Mouse (Mus musculus): ENCODE data around the gene Tbc1d10a.

Tbc1d10a gene

GRCm38 (mm10) chr11:4216248-4217000 is 29.8 kb downstream of the Tbc1d10a start:
- peak in 1 of 2 experiments; percentile 56 for DNase-seq (ENCODE audit: low spot score in 2 of 2)

GRCm38 (mm10) chr11:4217914-4218629 is 31.5 kb downstream of the Tbc1d10a start, which contains the start of gene Castor1:
Castor1 (plus strand) TSS chr11:4218225.
- peak; percentile 87 to 91 for DNase-seq (ENCODE audit: low spot score in 2 of 2)

DNA sequence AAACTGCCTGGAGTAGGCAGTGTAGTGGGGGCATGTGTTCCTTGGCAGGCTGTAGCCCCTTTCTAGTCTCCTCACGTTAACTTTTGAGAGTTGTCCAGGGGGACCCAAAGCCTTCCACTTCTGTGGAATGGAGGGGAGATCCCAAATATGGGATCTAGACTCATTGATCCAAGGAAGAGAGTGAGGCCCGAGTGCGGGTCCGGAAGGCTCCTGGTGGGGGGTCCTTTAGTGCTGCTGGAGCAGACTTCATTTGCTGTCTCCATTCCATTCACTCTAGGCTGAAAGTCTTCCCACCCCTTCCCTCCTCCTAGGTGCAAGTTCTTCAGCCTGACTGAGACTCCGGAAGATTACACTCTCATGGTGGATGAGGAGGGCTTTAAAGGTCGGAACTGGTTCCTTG is 32.0 kb downstream of the Tbc1d10a start:
- DNase-seq (ENCODE audit: low spot score in 2 of 2), result no peak

DNA sequence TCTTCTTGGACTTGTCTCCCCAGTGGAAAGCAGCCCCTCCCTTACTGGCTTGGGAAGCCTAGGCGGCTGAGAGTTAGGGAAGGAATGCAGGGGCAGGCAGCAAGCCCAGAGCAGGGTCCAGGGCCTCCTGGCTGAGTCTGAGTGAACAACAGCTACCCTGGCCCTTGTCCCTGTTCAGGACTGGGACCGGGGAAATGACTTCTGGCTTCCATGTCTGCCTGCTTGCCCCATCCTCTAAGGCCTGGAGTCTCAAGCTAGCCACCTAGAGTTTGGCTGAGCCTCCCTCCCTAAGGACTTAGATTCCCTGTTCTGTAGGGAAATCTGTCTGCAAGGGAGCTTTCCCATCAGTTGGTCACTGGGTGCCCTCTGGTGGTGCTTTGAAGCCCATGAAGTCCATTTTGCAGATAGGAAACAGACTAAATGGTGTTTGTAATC is 32.7 kb downstream of the Tbc1d10a start:
- DNase-seq (ENCODE audit: low spot score in 2 of 2), result peak in 1 of 2 experiments; percentile 76

DNA sequence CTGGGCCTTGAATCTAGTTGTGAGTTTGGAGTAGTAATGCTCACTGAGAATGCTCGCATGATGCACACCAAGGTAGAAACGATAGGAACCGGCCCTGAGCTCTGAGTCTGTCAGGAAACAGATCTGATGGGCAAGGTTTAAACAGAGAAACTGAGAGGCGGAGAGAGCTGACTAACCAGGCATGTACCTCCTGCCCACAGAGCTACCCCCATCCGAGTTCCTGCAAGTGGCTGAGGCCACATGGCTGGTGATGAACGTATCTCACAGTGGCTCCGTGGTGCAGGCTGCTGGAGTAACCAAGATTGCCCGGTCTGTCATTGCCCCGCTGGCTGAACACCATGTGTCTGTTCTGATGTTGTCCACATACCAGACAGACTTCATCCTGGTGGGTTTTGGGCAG is 33.3 kb downstream of the Tbc1d10a start:
- DNase-seq (ENCODE audit: low spot score in 2 of 2), result no peak

DNA sequence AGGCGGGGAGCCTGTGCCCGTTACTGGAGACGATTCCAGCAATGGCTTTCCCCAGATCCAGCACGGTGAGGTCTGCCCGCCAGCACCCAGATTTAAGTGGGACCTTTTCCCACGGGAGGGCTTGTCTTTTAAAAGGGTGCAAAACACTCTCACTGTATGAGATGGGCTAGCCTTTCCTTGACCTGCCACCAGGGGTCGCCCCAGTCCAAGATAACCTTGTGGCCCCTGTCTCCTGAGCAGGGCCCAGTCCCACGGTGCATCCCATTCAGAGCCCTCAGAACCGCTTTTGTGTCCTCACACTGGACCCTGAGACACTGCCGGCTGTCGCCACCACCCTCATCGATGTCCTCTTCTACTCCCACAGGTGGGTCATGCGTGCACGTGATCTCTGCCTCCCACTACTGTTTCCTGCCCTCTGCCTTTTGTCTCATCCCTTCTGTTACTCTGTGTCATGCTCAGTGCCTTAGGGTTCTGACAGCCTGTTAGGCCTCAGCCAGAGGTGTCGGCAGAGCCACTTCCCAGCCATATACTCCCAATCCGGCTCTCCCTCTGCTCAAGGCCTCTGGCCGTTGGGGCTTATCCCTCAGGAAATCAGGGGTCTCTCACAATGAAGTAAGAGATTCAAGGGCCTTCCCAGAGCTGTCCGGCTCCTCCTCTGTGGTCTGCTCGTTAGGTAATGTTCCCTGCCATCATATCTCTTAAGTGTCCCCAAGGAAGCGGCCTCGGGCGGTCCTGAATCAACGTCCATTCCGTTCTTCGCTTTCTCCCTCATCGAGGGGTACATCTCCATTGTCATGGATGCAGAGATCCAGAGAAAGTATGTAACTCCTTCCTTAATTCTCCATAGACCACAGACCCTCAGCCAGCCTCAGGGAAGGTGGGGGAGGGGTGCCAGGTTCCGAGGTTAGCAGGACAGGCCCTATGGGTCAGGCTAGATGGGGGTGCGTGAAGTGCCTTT is 34.1 kb downstream of the Tbc1d10a start:
- DNase-seq (ENCODE audit: low spot score in 2 of 2), result peak in 1 of 2 experiments; percentile 76

- no peak for DNase-seq (ENCODE audit: low spot score in 2 of 2)
Observed at GRCm38 (mm10) chr11:4222046-4222950, 35.7 kb downstream of the Tbc1d10a start.

DNA sequence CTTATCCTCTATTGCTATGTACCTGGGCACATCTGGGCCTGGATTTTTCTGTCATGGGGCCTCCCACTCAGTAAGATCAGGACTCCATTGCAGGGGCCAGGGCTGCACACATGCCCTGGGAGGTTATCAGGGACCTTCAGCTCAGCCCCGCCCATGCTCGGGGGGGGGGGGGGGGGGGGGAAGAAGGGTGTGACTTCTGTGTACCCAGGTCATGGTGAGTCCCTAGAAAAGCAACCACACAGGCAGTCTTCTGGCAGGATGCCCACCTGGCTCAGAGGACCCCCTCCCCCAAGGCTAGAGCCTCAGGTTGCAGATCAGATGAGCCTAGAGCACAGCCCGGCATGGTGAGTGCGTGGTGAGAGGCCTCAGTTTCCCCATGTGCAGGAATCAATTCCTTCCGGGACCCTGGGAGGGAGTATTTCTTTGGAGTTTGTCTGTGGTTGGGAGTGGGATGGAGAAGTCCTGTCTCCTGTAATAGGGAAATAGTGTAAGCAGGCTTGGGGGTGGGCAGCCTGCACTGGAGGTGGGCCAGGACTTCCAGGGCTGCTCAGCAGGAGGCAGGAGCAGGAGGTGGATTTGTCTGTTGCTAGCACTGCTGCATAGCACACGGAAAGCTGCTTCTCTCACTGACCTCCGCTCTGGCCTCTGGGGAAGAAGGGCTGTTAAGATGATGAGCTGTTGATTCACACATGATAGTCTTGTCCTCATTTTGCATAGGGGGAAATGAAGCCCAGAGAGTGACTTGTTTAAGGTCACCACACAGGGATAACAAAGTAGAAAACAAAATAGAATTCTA is 37.0 kb downstream of the Tbc1d10a start:
- no peak for DNase-seq (ENCODE audit: low spot score in 2 of 2)

DNA sequence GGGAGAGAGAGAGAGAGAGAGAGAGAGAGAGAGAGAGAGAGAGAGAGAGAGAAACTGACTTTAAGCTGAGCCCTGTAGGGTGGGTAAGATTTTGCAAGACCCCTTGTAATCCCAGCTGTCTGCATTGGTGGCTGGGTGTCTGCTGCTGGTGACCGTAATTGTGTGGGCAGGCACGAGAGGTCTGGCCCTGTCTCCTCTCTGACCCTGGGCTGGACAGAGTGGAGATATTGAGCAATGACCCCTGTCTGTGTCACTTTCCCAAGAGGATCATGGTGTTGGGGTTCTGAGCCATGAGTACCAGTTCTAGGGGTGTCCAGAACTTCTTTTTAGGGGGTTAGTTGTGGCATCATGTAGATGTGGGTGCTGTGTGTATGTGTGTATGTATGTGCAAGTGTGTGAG is 37.6 kb downstream of the Tbc1d10a start:
- no peak for DNase-seq (ENCODE audit: low spot score in 2 of 2)

GRCm38 (mm10) chr11:4226569-4227325 is 40.2 kb downstream of the Tbc1d10a start:
- DNase-seq (ENCODE audit: low spot score in 2 of 2), result no peak

DNA sequence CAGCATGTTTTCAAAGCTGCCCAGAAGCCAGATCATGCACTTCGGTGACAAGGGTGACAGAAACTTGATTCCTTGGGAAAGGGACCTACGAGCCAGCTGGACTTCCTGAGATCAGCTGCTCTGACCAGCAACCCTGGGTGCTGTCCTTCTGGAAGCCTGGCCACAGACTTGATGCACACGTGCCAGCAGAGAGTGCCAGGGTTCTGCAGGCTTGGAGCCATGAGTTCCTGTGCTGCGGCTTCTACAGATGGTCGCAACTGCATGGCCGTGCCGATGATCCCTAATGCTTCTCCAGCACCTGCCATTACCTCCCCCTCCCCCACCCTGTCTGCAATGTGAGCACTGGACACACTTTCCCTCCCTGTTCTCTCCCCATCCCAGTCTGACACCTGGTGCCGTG is 41.9 kb downstream of the Tbc1d10a start:
- no peak for DNase-seq (ENCODE audit: low spot score in 2 of 2)

GRCm38 (mm10) chr11:4229841-4230240 is 43.3 kb downstream of the Tbc1d10a start:
- DNase-seq (ENCODE audit: low spot score in 2 of 2), result no peak

GRCm38 (mm10) chr11:4231435-4231834 is 44.8 kb downstream of the Tbc1d10a start:
- no peak for DNase-seq (ENCODE audit: low spot score in 2 of 2)

DNA sequence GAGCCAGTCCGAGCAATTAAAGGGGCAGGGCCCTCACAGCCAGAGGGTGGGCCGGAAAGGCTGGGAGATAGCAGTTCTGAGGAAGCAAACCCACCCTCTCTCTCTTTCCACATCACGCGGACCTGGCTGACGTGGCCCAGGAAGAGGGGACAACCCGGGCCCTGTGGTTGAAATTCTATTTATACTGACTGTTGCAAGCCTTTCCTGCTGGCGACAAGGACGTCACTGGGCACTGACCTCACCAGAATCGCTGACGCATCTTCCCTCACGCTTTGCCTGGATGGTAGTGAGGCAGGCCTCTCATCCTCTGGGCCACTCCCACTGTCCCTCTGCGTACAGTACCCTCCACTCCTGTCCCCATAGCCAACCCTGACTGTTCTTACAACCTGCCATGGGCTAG is 46.1 kb downstream of the Tbc1d10a start:
- no peak for DNase-seq (ENCODE audit: low spot score in 2 of 2)

DNA sequence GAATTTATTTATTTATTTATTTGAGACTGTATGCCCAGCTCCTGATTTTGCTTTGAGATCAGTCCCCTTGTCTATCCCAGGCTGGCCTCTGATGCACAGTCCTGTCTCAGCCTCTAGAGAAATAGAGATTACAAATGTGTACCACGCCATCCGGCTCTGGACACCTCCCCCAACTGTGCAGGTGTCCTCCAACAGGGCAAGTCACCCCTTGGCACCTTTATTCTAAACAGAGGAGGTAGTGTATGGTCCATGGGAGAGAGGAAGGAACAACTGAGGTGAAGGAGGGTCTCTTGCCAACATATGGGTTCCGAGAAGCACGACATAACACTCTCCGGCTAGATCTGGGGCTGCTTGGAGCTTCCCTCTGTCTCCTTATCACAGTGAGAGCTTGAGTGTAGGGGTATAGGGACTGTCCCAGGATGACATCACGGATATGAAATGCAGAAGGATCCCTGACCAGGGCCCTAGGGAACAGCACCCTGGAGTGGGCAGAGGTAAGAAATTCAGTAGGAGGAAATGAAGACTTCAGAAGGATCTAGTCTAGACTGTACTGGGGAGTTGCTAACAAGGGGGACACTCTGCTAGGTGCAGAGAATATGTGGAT is 48.6 kb downstream of the Tbc1d10a start:
- no peak for DNase-seq (ENCODE audit: low spot score in 2 of 2)

GRCm38 (mm10) chr11:4235665-4236545 is 49.3 kb downstream of the Tbc1d10a start, which contains the start of gene Osm:
Osm (plus strand) TSS chr11:4236420.
- no peak for DNase-seq (ENCODE audit: low spot score in 2 of 2)

DNA sequence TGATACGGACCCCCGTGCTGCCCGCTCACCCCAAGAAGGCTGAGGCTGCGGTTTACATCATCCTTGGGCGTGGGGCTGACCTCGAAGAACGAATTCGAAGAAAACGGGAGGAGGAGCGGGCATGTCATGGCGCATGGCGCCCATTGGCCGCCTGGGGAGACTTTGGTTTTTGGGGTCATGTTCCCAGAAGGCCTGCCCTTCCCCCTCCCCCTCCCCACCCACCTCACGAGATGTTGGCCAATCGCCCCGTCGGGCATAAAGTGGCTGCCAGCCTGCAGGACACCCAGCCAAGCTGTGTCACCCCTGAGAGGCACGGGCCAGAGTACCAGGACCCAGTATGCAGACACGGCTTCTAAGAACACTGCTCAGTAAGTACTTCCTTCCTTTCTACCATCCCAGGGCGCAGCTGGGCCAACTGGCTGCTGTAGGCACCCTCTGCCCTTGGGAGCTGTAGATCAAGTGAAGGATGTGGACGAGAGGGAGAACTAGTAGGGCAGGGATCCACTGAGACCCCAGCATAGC is 50.0 kb downstream of the Tbc1d10a start:
- no peak for DNase-seq (ENCODE audit: low spot score in 2 of 2)
